Mouse (Mus musculus) skeletal muscle tissue, adult 2 months (tissue): ENCODE data around the gene Fmnl1.

Experiments
- DNase-seq: peaks from one replicate; pipeline ENCODE4 v3.0.0-alpha.2; 2012; ENCODE audit warnings: low read depth, low spot score

Gene Fmnl1

DNA sequence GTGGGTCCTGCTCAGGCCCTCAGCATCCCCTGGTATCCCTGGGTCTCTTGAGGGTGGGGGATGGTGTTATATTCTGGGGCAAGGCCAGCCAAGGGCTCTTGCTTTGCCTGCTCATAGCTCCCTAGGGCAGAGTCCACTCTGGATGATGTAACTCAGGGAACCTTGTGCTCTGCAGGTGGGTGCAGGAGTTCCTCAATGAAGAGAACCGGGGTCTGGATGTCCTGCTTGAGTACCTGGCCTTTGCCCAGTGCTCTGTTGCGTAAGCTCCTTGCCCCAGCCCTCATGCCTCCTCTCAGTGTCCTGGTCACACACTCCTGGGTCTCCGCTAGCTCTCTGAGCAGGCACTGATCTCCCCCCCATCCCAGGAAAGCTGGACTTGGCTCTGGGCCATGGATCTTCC is 11.0 kb downstream of the Fmnl1 start:
- DNase-seq = no peak

DNA sequence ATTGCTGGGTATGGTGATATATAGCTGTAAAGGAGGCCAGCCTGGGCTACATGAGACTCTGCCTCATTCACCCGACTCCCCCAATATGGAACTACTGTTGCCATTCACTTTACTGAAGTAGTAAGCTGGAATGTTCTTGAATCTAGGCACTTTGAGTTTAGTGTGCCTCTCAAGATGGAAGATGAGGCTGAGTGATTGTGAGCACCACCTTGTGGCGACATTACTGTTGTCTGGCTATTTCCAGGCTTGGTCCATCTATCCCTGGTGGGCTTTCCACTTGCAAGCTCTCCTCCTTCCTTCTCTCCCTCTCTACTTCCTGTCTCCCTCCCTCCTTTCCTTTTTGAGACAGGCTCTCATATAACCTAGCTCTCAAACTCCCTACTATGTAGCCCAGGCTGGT is 14.0 kb downstream of the Fmnl1 start:
- no peak for DNase-seq

DNA sequence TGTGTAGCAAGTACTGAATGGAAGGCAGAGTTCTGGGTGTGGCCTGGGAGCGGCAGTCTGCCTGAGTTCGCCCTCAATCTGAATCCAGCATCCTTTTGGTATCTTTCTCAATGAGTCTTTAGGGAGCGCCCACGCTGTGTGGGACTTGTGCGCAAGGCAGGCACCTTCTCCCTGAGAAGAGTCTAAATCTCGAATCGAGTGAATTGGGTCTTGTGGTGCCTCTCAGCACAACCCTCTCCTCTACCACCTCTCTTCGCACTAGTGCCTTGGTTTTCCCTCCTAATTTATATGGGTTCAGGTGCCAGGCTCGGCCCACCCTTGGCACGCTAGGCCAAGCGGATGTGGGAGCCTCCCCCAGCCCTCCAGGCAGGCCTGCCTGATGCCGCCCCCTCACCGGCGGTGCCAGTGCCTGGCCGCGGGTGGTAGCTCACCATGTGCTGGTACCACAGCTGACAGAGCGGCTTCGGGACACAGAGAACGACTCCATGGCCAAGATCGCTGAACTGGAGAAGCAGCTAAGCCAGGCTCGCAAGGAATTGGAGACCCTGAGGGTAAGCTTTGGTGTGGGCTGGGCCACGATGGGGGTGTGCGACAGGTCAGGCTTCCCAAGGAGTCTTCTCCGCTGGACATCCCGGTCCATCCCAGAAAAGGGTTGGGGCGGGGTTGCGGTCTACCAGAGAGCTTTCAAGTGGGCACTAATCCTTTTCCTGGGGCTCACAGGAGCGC is 21.5 kb downstream of the Fmnl1 start:
- no peak for DNase-seq

DNA sequence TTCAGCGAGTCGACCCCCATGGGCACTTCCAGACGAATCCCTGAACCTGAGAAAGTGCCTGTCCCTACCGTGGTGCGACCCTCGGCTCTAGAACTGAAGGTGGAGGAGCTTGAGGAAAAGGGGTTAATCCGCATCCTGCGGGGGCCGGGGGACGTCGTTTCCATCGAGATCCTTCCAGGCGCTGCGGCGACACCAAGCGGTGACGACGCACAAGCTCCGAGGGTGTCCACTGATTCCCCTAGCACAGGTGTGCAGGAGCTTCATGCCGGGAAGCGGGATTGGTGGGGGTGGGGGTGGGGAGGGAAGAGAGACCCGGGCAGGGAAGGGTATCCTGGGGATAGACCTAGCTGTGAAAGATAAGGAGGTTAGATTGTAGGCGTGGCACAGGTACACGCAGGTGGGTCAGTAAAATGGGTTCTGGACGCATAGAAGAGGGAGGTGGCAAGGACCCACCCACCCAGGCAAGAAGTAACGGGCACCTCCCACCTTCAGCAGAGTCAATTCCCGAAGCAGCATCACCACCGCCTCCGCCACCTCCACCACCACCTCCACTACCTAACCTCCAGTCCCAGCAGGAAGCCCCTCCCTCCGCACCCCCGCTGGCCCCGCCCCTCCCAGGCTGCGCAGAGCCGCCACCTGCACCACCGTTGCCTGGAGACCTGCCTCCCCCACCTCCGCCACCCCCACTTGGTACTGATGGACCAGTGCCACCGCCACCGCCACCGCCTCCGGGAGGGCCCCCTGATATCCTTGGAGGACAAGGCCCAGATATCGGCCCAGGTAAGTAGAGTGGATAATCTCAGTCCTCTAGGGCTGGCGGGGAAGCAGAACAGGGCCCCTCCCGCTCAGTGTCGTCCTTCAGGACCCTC is 22.3 kb downstream of the Fmnl1 start:
- no peak for DNase-seq

DNA sequence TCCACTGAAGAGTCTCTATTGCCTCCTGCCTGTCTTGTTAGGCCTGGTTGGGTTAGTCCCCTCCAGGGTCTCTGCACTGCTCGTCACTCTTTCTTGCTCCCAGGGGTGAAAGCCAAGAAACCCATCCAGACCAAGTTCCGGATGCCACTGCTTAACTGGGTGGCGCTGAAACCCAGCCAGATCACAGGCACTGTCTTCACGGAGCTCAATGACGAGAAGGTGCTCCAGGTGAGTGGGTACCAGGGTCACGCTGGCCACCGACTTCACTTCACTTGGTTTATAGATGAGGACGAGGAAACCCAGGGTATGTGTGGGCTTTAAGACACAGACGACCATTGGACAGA is 22.9 kb downstream of the Fmnl1 start:
- DNase-seq = no peak

DNA sequence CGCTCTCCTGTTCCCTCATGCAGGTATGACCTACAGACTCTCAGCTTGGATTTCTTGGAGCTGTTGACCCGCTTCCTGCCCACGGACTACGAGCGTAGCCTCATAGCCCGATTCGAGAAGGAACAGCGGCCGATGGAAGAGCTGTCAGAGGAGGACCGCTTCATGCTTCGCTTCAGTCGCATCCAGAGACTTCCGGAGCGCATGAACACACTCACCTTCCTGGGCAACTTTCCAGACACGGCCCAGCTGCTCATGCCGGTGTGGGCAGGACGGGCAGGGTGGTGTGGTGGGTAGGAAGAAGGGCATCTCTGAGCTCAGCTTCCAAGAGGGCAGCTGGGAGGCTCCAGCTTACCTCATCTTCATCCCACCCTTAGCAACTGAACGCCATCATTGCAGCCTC is 24.3 kb downstream of the Fmnl1 start:
- no peak for DNase-seq

DNA sequence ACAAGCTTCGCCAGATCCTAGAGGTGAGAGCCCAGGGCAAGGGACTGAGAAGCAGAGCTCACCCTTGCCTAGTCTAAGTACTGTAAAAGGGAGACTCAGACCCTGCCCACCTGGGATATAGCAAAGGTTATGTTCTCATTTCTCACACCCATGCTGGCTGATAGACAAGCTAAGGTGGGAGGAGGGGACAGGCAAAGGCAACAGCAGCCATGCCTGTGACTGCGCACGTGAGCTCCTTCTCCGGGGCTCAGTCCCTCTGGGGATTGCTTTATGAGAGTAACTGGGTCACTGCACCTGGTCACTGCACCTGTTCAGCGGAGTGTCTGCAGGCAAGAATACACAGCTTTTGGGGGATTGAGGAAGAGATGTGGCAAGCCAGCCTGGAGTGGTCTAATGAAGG is 24.7 kb downstream of the Fmnl1 start:
- no peak for DNase-seq

DNA sequence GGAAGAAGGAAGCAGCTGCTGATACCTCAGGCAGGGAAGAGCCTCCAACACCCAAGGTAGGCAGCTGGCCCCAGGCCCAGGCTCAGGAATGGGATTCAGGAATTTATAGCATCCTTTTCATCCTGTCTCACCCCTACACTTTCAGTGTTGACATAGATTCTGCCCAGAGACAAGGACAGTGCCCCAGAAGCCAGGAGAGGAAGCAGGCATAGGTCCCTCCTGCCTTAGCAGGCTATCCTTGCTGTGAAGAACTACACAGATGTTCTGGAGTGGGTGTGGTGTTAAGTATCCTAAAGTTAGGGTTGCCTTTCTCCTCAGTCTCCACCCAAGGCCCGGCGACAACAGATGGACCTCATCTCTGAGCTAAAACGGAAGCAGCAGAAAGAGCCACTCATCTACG is 26.4 kb downstream of the Fmnl1 start:
- DNase-seq = no peak

DNA sequence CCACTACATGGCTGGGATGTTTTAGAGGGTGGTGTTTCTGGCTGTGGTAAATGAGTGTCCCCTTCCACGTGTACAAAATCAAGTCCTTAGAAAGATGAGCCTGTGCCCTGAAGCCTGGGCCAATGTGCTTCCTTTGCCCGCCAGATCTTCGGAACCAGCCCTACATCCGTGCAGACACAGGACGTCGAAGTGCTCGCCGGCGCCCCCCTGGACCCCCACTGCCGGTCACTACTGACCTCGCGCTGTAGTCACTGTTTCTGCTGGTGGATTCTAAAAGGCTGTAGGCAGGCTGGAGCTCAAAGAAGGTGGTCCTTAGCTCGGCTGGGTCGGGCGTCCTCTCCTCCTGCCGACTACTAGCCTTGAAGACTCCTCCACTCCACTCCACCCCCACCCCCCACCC is 27.4 kb downstream of the Fmnl1 start:
- no peak for DNase-seq

GRCm38 (mm10) chr11:103198911-103199803 is 28.2 kb downstream of the Fmnl1 start:
- no peak for DNase-seq

DNA sequence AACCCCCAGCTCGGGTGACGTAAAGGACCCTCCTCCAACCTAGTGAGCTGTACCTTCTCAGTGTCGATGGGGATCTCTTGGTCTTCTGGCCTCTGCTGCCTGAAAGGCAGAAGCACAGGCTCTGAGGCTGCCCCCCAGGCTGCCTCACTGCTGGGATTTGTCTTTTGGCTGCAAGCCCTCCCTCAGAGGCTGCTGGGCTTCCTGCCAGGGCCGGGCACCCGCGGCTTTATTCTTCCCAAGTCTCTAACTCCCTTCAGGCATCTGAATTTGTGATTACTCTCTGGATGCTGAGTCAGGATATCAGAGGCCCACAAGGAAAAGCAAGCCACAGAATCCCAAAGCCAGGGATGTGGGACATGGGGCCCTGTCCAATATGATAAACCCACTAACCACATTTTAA is 30.8 kb downstream of the Fmnl1 start:
- no peak for DNase-seq

DNA sequence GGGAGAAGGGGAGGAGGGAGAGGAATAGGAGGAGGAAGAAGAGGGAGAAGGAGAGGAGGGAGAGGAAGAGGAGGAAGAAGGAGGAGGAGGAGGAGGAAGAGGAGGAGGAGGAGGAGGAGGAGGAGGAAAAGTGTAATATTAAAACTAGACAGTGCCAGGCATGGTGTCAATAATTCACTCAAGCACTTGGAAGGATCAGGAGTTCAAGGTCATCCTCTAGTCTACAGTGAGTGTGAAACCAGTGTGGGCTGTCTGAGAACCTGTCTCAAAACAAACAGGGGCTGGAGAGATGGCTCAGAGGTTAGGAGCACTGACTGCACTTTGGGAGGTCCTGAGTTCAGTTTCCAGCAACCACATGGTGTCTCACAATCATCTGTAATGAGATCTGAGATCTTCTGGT is 31.5 kb downstream of the Fmnl1 start:
- DNase-seq = no peak

DNA sequence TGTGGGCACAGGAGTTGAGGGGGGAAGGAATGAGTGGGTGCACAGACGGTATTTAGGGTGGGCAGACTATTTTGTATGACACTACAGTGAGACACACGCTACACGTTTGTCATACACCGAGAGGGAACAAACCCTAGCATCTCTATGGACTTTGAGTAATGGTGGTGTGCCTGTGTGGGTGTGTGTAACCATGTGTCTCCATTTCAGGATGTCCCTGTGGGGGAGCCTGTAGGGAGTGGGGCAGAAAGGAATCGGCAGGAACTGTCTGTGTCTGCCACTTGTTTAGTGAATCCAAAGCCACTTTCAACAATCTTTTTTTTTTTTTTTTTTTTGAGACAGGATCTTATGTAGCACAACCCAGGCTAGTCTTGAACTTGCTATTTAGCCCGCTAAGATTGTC is 35.3 kb downstream of the Fmnl1 start:
- DNase-seq = no peak

- DNase-seq = no peak
Measured at GRCm38 (mm10) chr11:103208458-103208857, 37.6 kb downstream of the Fmnl1 start, which contains the start of gene 1700023F06Rik. TSS of gene 1700023F06Rik (minus strand) at chr11:103208558.

DNA sequence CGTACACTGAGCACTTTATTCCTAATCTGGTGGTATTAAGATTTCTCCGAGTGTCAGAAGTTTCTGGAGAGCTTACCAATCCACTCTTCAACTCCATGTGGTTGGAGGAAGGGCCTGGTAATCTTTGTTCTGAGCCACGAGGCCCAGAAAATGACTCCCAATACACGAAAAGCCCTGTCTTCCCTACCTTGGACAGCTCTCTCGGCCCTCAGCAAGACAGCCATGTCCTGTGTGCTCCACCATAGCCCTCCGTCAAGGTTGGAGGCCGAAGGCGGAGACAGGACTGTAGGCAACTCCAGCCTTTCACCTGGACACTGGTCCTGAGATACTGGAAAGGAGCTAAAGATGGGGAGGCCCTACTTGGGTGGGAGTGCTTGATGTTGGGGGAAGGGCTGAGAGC is 39.4 kb downstream of the Fmnl1 start:
- DNase-seq = no peak

GRCm38 (mm10) chr11:103213712-103214111 is 42.8 kb downstream of the Fmnl1 start:
- no peak for DNase-seq

GRCm38 (mm10) chr11:103215355-103215754 is 44.4 kb downstream of the Fmnl1 start:
- DNase-seq = no peak

DNA sequence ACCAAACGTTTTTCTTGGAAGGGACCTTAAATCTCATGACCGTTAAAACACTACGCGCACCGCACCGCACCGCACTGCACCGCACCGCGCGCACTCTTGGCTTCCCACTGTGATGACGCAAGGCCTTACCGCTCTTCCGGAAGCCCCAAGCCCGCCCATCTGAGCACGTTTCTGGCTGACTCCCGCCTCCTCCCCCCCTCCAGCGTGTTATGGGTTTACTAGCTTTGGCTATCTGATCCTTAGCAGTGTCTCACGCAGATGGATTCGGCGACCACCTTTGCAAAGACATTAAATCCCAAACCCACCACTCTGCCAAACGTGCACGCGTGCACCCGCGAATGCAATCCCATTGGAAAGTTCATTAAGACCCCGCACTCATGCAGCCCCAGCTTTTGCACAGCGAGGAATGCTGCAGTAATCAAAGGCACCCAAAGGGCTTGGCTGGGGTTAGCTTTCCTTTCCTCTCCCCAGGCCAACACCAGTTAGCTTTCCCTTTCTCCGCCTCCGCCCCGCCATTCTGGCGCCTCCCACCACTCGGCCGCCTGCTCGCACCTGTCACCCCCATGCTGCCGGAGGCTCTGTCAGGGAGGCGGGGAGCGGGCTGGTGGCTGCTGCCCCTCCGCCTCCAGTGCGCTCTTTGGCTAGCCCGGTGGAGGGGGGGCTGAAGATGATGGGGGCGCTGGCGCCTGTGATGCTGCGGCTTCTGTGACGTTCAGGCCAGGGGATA is 47.0 kb downstream of the Fmnl1 start, which contains the start of gene Spata32:
Gene Spata32 (minus strand): TSS at position 643 of the 727 bp plus-strand sequence.
- no peak for DNase-seq

DNA sequence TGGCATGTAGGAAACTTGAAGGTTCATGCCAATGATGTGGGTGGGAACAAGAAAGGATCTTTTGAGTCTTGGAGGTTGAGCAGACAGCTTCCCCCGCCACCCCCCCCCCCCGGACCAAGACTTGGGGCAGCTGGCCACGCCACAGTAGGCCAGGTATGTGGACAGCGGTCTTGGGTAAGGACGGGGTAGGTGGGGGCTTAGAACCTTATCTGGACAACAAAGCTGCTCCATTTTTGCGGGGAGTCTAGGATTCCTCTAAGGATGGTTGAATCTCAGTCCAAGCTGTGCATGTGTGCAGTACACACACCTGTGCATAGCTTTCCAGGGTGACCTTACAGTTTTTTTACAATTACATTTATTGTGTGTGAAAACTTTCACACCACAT is 47.6 kb downstream of the Fmnl1 start:
- DNase-seq = no peak

GRCm38 (mm10) chr11:103219259-103219658 is 48.4 kb downstream of the Fmnl1 start:
- DNase-seq = no peak

DNA sequence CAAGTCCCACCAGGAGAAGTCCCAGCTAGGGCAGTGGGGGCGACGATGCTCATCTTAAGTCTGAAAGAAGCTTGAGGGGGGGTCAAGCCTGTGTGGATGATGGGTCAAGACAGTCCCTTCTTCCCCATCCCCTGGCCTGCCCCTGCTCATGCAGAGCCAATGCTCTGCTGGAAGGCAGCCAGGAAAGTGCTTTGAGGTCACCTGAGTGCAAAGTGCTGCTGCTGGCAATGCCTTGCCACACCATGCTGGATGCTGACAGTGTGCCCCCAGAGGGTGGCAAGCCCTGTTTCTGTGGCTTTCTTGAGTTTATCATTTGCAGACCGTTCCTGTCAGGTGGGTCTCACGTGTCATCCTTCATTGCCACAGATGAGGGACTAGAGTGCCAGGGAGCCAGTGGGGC is 49.1 kb downstream of the Fmnl1 start:
- no peak for DNase-seq
